Mouse (Mus musculus): ENCODE data around the gene Csad. TPM values are rescaled to one million over a fixed set of nuclear protein-coding genes. Genes with fewer than 3 reads are reported as not detected.

The Csad gene
- polyA plus RNA-seq, 1 experiment: 21.1 TPM

DNA sequence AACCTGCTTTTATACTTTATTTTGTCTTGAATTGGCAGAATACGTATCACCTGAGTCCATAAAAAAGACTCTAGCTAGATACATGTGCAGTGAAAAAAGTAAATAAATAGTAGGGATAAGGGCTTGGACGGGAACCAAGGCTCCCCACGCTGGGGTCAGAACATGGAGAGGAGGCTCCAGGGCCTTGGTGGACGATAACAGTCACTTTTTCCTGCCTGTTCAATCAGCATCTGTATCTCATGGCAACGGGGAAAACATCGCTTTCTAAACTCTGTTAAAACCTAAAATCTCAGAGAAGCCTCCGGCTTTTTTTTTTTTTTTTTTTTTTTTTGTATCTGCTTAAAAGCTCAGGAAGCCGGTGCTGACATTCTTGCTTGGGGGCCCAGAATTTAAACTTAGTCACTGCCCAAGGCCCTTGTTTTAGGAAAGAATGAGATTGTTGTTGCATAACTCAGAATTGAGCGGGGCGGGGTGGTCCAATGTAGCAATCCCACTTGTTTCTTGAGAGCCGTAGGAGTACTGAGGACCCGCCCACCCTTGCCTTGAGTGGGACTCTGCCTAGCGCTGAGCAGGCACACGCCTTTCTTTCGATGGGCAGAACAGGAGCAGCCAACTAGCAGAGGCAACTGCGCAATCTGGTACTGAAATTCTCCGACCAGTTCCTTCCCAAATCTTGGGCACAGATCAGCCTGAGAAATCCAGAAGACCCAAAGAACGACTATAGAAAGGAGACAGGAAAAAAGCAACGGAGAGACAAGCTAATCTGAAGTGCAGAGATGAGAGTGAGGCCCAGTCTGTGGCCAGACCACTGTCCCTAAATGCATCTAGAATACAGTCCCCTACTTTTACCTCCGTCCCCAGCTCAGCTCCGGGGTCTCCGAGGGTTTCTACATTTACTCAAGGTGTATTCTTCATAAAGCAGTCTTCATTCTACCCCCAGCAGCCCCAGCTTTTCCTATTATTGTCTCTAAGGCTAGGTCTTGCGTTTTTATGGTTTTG is 61.3 kb downstream of the Csad start:
- Histone ChIP-seq H3K27ac (ENCODE audit: insufficient read depth, low read depth, low read length) (no peak overlapping the region), H3K4me1 (ENCODE audit: control insufficient read depth, insufficient read depth, insufficient read length, low read length) (no peaks in the 10 kb centered on the region), H3K36me3 (ENCODE audit: control insufficient read depth, insufficient read depth, low read length) (no peaks in the 10 kb centered on the region), H3K4me3 (ENCODE audit: low read depth, low read length) (no peak overlapping the region), H3K27me3 (ENCODE audit: control insufficient read depth, insufficient read depth, low read length) (peaks cover 4% of the 10 kb centered on the region; the same call in 1 of the 2 replicates)
- WGBS: 52% methylated on average over 23 of the region's 23 CpGs
- TF ChIP-seq POLR2A (IDR thresholded peaks at IDR 0.05; ENCODE audit: low read depth, low read length): no peak
- no peak for TF ChIP-seq CTCF (IDR thresholded peaks at IDR 0.05; ENCODE audit: extremely low read depth, insufficient read length, insufficient replicate concordance, low read depth, low read length)

DNA sequence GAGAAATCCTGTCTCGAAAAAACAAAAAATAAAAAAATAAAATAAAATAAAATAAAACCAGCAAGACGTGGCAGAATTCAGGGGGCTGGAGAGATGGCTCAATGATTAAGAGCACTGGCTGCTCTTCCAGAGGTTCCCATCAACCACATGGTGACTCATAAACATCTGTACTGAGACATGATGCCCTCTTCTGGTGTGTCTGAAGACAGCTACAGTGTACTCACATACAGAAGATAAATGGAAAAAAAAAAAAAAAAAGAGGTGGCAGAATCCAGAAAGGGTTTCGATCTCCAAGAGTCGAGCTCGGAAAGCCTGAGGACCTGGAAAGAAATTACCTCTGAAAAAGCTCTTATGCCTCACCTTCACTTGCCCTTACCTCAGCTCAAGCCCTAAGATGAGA is 63.4 kb downstream of the Csad start:
- Histone ChIP-seq H3K4me3 (ENCODE audit: low read depth, low read length) (no peak overlapping the region), H3K27ac (ENCODE audit: insufficient read depth, low read depth, low read length) (no peak overlapping the region), H3K36me3 (ENCODE audit: control insufficient read depth, insufficient read depth, low read length) (no peaks in the 10 kb centered on the region), H3K4me1 (ENCODE audit: control insufficient read depth, insufficient read depth, insufficient read length, low read length) (no peaks in the 10 kb centered on the region), H3K27me3 (ENCODE audit: control insufficient read depth, insufficient read depth, low read length) (peaks cover 4% of the 10 kb centered on the region; the same call in 1 of the 2 replicates)
- TF ChIP-seq POLR2A (IDR thresholded peaks at IDR 0.05; ENCODE audit: low read depth, low read length) (no peak), CTCF (IDR thresholded peaks at IDR 0.05; ENCODE audit: extremely low read depth, insufficient read length, insufficient replicate concordance, low read depth, low read length) (no peak)
- 89% methylated on average over 5 of the region's 5 CpGs for WGBS

DNA sequence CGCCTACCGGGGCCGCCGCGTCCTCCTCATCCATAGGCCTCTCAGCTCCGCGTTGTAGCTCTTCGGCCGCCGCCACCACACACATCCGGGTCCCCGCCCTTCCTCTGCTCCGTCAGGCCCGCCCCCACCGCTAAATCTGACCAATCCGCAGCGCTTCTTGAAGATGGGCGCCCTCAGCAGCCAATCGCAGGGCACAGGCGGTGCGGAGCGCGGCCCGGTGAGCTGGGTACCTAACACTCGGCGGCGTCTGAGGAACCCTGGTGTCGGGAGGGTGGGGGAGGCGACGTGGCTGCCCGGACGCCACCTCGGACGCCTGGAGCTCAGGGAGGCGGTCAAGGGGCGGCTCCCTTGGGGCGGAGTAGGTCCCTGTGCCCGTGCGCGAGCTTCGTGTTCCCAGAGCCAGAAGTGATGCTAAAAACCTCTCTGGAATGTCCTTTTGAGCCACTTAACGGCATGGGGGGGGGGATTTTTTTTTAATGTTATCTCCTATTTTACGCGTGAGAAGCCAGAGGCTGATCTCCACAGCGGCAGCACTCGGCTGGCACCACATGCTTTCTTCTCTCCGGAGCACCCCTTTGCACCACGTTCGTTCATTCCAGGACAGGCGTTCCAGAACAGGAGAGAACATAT is 68.3 kb downstream of the Csad start, which contains the start of gene Spryd3:
TSS of gene Spryd3 (minus strand) at position 106 of the 630 bp plus-strand sequence.
- peak within 1 kb of the TSS; percentile 96 for H3K4me3 ChIP-seq (ENCODE audit: low read depth, low read length)
- peaks cover 3% of the 10 kb centered on the region; the same call in 1 of the 2 replicates for H3K4me1 ChIP-seq (ENCODE audit: control insufficient read depth, insufficient read depth, insufficient read length, low read length)
- H3K27me3 ChIP-seq (ENCODE audit: control insufficient read depth, insufficient read depth, low read length): no peaks in the 10 kb centered on the region
- TF ChIP-seq POLR2A (IDR thresholded peaks at IDR 0.05; ENCODE audit: low read depth, low read length) (peak; percentile 52), CTCF (IDR thresholded peaks at IDR 0.05; ENCODE audit: extremely low read depth, insufficient read length, insufficient replicate concordance, low read depth, low read length) (no peak)
- peak within 1 kb of the TSS; percentile 6; the same call in 1 of the 2 replicates for H3K27ac ChIP-seq (ENCODE audit: insufficient read depth, low read depth, low read length)
- peaks cover 19% of the 10 kb centered on the region for H3K36me3 ChIP-seq (ENCODE audit: control insufficient read depth, insufficient read depth, low read length)
- WGBS: 1% methylated on average over 48 of the region's 50 CpGs

DNA sequence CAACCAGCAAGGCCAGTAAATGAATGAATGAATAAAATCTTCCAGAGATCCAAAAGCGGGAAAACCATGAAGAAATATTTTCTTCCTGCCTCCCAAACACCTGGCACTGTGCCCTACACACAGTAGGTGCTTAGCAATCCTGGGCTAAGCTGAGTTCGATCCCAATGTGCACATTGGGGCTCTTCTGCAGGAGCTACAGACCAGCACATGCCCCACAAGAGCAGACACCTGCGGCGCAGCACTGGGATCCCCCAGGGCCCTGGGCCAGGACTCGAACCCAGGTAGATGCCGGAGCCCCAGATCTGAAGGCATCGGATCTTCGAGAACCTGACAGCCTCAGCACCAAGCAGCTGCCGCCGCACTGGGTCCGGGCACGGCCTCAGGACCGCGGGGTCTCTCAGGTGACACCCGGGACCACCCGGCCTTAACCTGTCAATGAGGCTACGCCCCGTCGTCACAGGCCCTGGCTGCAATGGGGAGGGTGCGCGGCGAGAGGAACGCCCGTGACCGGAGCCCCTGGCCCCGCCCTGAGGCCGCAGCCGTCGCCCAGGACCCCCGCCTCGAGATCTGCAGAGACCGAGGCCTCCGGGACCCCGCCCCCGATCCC is 68.9 kb downstream of the Csad start:
- WGBS: 2% methylated on average over 35 of the region's 35 CpGs
- Histone ChIP-seq H3K27ac (ENCODE audit: insufficient read depth, low read depth, low read length) (peak overlapping the region; percentile 6; the same call in 1 of the 2 replicates), H3K36me3 (ENCODE audit: control insufficient read depth, insufficient read depth, low read length) (peaks cover 25% of the 10 kb centered on the region), H3K4me1 (ENCODE audit: control insufficient read depth, insufficient read depth, insufficient read length, low read length) (peaks cover 3% of the 10 kb centered on the region; the same call in 1 of the 2 replicates), H3K4me3 (ENCODE audit: low read depth, low read length) (peak overlapping the region; percentile 96), H3K27me3 (ENCODE audit: control insufficient read depth, insufficient read depth, low read length) (no peaks in the 10 kb centered on the region)
- TF ChIP-seq CTCF (IDR thresholded peaks at IDR 0.05; ENCODE audit: extremely low read depth, insufficient read length, insufficient replicate concordance, low read depth, low read length) (no peak), POLR2A (IDR thresholded peaks at IDR 0.05; ENCODE audit: low read depth, low read length) (no peak)

DNA sequence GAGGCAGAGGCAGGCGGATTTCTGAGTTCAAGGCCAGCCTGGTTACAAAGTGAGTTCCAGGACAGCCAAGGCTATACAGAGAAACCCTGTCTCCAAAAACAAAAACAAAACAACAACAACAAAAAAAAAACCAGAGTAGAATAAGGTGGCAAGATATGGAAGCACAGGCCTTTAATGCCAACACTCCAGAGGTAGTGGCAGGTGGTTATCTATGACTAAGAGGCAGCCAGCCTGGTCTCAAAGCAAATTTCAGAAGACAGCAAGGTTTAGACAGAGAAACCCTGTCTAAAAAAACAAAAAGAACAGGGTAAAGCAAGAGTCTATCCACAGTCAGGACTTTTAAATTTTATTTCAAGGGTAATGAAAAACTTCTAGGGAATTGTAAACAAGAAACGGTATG is 69.8 kb downstream of the Csad start:
- 62% methylated on average over 2 of the region's 2 CpGs for WGBS
- no peak for TF ChIP-seq CTCF (IDR thresholded peaks at IDR 0.05; ENCODE audit: extremely low read depth, insufficient read length, insufficient replicate concordance, low read depth, low read length)
- no peak for TF ChIP-seq POLR2A (IDR thresholded peaks at IDR 0.05; ENCODE audit: low read depth, low read length)
- Histone ChIP-seq H3K4me3 (ENCODE audit: low read depth, low read length) (no peak overlapping the region), H3K27me3 (ENCODE audit: control insufficient read depth, insufficient read depth, low read length) (no peaks in the 10 kb centered on the region), H3K36me3 (ENCODE audit: control insufficient read depth, insufficient read depth, low read length) (peaks cover 34% of the 10 kb centered on the region), H3K4me1 (ENCODE audit: control insufficient read depth, insufficient read depth, insufficient read length, low read length) (peaks cover 3% of the 10 kb centered on the region; the same call in 1 of the 2 replicates), H3K27ac (ENCODE audit: insufficient read depth, low read depth, low read length) (no peak overlapping the region)

DNA sequence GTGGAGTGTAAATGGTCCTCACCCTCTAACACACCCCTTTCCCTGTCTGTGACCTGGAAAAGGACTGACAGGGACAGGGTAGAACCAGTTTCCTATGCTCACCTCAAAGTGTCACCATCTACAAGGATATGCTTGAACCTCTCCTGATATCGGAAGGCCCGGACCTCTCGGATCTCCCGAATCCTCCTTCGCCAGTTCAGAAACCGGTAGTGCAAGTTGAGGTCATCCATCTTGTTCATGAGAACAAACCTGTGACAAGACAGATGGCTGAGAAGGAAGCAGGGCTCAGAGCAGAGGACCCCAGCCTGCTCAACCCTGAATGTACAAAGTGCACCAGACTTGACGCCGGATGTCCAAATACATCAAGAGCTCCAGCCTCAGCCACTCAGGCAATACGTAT is 71.2 kb downstream of the Csad start:
- H3K36me3 ChIP-seq (ENCODE audit: control insufficient read depth, insufficient read depth, low read length): peaks cover 40% of the 10 kb centered on the region
- no peak overlapping the region for H3K27ac ChIP-seq (ENCODE audit: insufficient read depth, low read depth, low read length)
- H3K27me3 ChIP-seq (ENCODE audit: control insufficient read depth, insufficient read depth, low read length): no peaks in the 10 kb centered on the region
- H3K4me1 ChIP-seq (ENCODE audit: control insufficient read depth, insufficient read depth, insufficient read length, low read length): peaks cover 3% of the 10 kb centered on the region; the same call in 1 of the 2 replicates
- TF ChIP-seq CTCF (IDR thresholded peaks at IDR 0.05; ENCODE audit: extremely low read depth, insufficient read length, insufficient replicate concordance, low read depth, low read length) (no peak), POLR2A (IDR thresholded peaks at IDR 0.05; ENCODE audit: low read depth, low read length) (no peak)
- no peak overlapping the region for H3K4me3 ChIP-seq (ENCODE audit: low read depth, low read length)
- 86% methylated on average over 9 of the region's 9 CpGs for WGBS

Other genes starting within 250 kb of the Csad start
- 1,332 and 3,924 TPM in 2 replicates for gene Krt8, start 200.2 kb downstream of the Csad start, polyA plus RNA-seq (2012; rRNA removed)
- 141 and 200 TPM in 2 replicates for gene Krt18, start 176.5 kb downstream of the Csad start, polyA plus RNA-seq (2012; rRNA removed)
- 22.7 and 54.7 TPM in 2 replicates for gene Eif4b, start 131.0 kb downstream of the Csad start, polyA plus RNA-seq (2012; rRNA removed)
- 26.4 and 42.5 TPM in 2 replicates for gene Tns2, start 104.3 kb downstream of the Csad start, polyA plus RNA-seq (2012; rRNA removed)
- gene Spryd3, start 68.5 kb downstream of the Csad start, polyA plus RNA-seq (2012; rRNA removed): 22.7 and 48.8 TPM in 2 replicates
- gene Igfbp6, start 60.4 kb downstream of the Csad start, polyA plus RNA-seq (2012; rRNA removed): 5.4 and 22.3 TPM in 2 replicates
- gene Soat2, start 54.2 kb downstream of the Csad start, polyA plus RNA-seq (2012; rRNA removed): 94.1 and 454 TPM in 2 replicates
- 5.7 and 13.4 TPM in 2 replicates for gene Zfp740, start 1.5 kb downstream of the Csad start, polyA plus RNA-seq (2012; rRNA removed)
- 16.4 and 23.2 TPM in 2 replicates for gene Itgb7, start 27.2 kb upstream of the Csad start, polyA plus RNA-seq (2012; rRNA removed)
- 5.9 and 6.7 TPM in 2 replicates for gene Rarg, start 52.8 kb upstream of the Csad start, polyA plus RNA-seq (2012; rRNA removed)
- not detected in 2 replicates for gene Gm9918, start 65.8 kb upstream of the Csad start, polyA plus RNA-seq (2012; rRNA removed)
- gene Mfsd5, start 74.7 kb upstream of the Csad start, polyA plus RNA-seq (2012; rRNA removed): 38.0 and 67.0 TPM in 2 replicates
- gene Espl1, start 91.5 kb upstream of the Csad start, polyA plus RNA-seq (2012; rRNA removed): 3.6 and 5.8 TPM in 2 replicates
- gene Pfdn5, start 121.4 kb upstream of the Csad start, polyA plus RNA-seq (2012; rRNA removed): 41.8 and 47.8 TPM in 2 replicates
- gene Myg1, start 127.0 kb upstream of the Csad start, polyA plus RNA-seq (2012; rRNA removed): 15.9 and 30.0 TPM in 2 replicates
- gene Aaas, start 146.0 kb upstream of the Csad start, polyA plus RNA-seq (2012; rRNA removed): 10.2 and 20.3 TPM in 2 replicates
- not detected in 2 replicates for gene Sp7, start 162.5 kb upstream of the Csad start, polyA plus RNA-seq (2012; rRNA removed)
- gene Sp1, start 201.4 kb upstream of the Csad start, polyA plus RNA-seq (2012; rRNA removed): 7.0 and 13.8 TPM in 2 replicates
- gene Amhr2, start 240.6 kb upstream of the Csad start, polyA plus RNA-seq (2012; rRNA removed): 0.18 and 2.7 TPM in 2 replicates

Data from small intestine, adult 2 months (tissue).